Mouse (Mus musculus) MN1 (cell line): ENCODE data around the gene Stom.
A peak's percentile ranks its signal among the peaks of the same experiment; 100 is the strongest.

Source experiments
- DNase-seq: peaks from one replicate; pipeline ENCODE4 v3.0.0-alpha.2; 2016; ENCODE audit warnings: low spot score

Gene Stom

GRCm38 (mm10) chr2:35272881-35273280, 63.9 kb downstream of the Stom start:
- no peak for DNase-seq

GRCm38 (mm10) chr2:35271817-35272216, 65.0 kb downstream of the Stom start:
- peak; percentile 69 for DNase-seq

DNA sequence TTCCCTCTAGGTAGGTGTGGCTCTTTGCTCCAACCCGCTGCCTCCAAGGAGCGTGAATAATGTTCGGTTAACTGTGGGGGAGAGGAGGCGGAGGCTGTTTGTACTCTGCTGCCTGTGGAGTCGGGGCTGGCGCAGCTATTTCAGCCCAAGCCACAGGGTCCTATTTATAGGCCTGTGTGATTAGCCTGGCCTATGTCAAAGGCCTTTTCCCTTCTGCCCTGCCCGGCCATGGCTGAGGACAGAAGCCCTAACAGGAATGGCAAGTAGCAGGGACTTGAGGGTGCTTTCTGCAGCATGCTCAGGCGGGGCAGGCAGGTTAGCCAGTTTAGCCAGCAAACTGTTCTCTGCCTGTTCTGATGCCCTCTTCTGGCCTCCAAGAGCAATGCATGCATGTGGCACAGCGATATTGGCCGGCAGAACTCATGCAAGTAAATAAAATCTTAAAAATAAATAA, 66.2 kb downstream of the Stom start:
- DNase-seq: peak; percentile 76

DNA sequence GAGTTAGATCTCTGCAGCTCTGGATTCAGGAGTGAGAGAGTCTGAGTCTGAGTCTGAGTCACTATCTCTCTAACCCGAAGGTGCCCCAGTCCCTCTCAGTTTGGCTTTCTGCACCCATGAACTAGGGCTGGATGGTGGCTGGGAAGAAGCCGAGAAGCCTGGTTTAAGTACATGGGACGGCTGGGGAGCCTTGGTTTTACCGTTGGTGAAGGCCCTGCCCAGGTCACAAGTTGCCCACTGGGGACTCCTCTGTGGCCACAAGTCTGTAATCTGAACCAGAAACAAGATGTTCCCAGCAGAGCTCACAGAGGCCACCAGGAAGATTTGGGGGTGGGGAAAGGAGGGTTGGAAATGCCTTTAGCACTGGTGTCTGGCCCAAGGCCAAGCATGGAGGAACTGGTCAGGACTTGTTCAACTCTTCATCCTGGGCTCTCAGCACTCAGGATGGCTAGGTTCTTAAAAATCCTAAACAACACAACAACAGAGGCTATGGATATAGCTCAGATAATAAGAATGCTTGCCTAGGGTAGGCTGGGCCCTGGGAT, 67.0 kb downstream of the Stom start:
- DNase-seq: peak; percentile 37

GRCm38 (mm10) chr2:35269136-35269535, 67.6 kb downstream of the Stom start:
- no peak for DNase-seq

GRCm38 (mm10) chr2:35267876-35268566, 68.8 kb downstream of the Stom start:
- DNase-seq: no peak

GRCm38 (mm10) chr2:35267156-35267875, 69.5 kb downstream of the Stom start:
- DNase-seq: no peak

DNA sequence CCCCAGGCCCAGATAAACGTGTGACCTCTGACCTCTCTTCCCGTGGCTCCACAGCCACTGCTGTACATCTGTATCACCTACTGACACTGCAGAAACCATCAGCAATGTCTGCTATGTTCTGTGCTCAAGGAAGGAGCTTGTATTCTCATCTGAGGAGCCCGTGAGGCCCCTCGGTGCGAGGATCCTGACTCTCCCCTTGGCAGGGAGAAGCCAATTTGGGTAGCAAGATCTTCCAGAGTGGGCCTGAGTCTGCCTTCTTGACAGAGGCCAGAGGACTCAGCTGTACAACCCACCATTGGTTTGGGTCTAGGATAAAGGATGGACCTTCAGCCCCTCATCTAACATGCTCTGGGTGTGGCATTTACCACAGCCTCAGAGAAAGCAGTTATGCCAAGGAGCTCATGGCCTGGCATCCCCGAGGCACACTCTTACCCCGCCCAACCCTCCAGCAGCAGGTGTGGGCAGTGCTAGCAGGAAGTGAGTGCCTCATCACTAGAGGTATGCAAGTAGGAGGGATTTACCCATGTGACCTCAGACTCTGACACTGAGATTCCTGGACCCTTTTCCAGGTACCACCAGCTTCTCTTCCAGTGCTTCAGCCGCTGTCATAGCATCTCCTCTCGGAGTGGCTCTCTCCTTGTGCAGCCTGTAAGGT, 70.4 kb downstream of the Stom start:
- no peak for DNase-seq

GRCm38 (mm10) chr2:35265775-35266174, 71.0 kb downstream of the Stom start:
- no peak for DNase-seq

DNA sequence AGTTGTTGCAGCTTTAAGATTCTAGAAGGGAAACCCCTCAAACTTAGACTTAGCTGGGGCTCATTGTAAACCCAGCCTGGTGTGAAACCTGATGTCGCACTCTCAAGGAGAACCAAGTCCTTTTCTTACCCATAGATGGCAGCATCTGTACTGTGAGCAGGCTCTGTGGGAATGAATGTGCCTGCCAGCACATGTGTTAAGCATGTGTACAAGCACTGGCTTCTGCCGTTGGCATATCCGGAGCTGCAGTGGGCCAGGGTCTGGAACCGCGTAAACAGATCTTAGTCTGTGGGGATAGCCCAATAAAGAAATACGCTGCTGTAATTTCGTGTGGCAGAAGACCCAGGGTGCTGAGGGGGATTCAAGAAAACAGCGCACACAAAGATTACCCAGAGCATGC, 71.5 kb downstream of the Stom start:
- DNase-seq: peak; percentile 72

DNA sequence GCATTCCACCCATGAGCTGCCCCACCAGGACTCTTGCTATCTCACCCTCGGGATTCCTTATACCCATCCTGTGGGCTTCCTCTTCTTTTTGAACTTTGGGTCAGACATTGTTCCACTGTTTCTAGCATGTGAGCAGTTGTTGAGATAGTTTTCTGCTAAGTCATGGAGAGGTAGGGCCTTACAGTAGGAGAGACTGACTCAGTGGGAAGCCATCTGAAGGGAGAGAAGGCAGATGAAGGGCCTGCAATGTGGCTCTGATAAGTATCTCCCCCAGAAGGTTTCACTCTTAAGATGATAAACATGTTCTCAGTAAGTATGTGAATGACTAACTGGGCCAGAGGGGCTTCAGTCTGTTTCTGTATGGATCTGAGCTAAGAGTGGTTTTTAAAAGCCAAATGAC, 72.7 kb downstream of the Stom start:
- DNase-seq: no peak
